Mouse (Mus musculus) lung, adult 2 months (tissue): ENCODE data around the gene N4bp1.

ENCODE experiments used
- CTCF ChIP-seq: fragments of 200-500 bp; IDR thresholded peaks from 2 replicates; pipeline ENCODE4 v1.5.1; 2011; ENCODE audit warnings: mild to moderate bottlenecking, low read length, control low read depth; ENCODE audit not compliant: insufficient read depth
- POLR2A ChIP-seq: fragments of 200-500 bp; IDR thresholded peaks from 2 replicates; pipeline ENCODE4 v1.6.1; 2011; ENCODE audit warnings: low read depth, mild to moderate bottlenecking, control low read depth, low read length, borderline replicate concordance; ENCODE audit errors: extremely low read depth

DNA sequence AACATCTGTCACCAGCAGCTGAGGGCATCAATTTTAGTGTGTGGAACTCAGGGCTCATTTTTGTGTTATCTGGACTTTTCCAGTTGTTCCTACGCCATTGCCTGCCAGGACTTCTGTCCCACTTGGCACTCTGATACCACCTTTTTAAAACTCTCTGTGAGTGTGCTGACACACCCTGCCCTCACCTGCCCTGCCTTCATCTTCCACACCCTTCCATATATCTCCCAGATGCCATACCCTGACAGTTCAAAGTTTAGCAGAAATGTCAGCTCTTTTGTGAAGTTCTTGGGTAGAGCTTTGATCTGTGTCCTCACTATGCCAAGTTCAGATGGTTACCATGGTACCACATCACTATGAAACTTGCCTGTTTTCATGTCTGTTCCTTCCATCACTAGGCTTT, 95.5 kb downstream of the N4bp1 start:
- no peak for TF ChIP-seq CTCF
- TF ChIP-seq POLR2A, result no peak
